14 mouse cellular contexts compared by ENCODE assay signal in the genomic region with DNA sequence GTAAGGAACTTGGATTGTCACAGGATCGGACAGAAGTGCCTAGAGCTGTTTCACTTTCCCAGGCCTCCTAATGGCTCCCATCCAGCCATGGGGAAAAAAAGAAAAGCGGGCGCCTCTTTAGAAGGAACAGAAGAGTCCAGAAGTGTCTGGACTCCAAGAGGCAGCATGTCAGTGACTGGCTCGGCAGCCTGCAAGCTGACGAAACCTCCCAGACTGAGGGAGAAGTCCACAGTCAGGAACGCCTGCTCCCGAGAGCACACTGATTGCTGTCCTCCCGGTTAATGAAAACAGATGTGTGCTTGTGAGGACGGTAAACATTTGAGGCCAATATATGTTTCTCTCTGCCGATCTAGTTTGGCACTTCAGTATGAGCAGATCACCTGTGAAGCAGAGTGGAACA.
DNase-seq lines count a peak whose midpoint lies in the region; ATAC-seq lines count a peak whose summit lies in the region.
"Had no signal": no experiment of that assay in that cellular context is flagged by ENCODE, and none has a peak within 500 bp of the region (broad histone marks: within the 10 kb centered on the region; RNA-seq: fewer than 3 reads in every experiment).

No protein-coding gene starts in this region.

- peaks cover 4% of the 10 kb centered on the region for H3K9me3 ChIP-seq in heart, embryonic 12.5 days (replicated peaks)
- no peaks in the 10 kb centered on the region for H3K9me3 ChIP-seq in embryonic facial prominence, embryonic 11.5 days (replicated peaks; ENCODE audit: control insufficient read depth, low read length)
- H3K9me3 ChIP-seq: liver, embryonic 13.5 days; neural tube, embryonic 13.5 days had no signal

- WGBS in heart, embryonic 12.5 days: 65% methylated on average over 10 of the region's 10 CpGs
- WGBS in embryonic facial prominence, embryonic 11.5 days: 46% methylated on average over 10 of the region's 10 CpGs

- H3K4me3 ChIP-seq in heart, embryonic 12.5 days: no peak overlapping the region
- H3K4me3 ChIP-seq in embryonic facial prominence, embryonic 11.5 days (ENCODE audit: low read depth, low read length): no peak overlapping the region
- H3K4me3 ChIP-seq: hindbrain, embryonic 12.5 days; liver, embryonic 13.5 days; midbrain, embryonic 13.5 days; neural tube, embryonic 13.5 days had no signal

- H3K36me3 ChIP-seq in heart, embryonic 12.5 days: no peaks in the 10 kb centered on the region
- no peaks in the 10 kb centered on the region for H3K36me3 ChIP-seq in embryonic facial prominence, embryonic 11.5 days (replicated peaks; ENCODE audit: control insufficient read depth, insufficient read depth, low read depth, low read length)
- H3K36me3 ChIP-seq: hindbrain, embryonic 12.5 days; liver, embryonic 13.5 days; midbrain, embryonic 13.5 days; neural tube, embryonic 13.5 days had no signal

- H3K27ac ChIP-seq in heart, embryonic 12.5 days (ENCODE audit: poor library complexity, severe bottlenecking): no peak overlapping the region
- no peak overlapping the region for H3K27ac ChIP-seq in embryonic facial prominence, embryonic 11.5 days (replicated peaks; ENCODE audit: low read depth, low read length)
- H3K27ac ChIP-seq: hindbrain, embryonic 12.5 days; liver, embryonic 13.5 days; midbrain, embryonic 13.5 days; neural tube, embryonic 13.5 days had no signal

- no peak overlapping the region for H3K9ac ChIP-seq in heart, embryonic 12.5 days
- no peak overlapping the region for H3K9ac ChIP-seq in embryonic facial prominence, embryonic 11.5 days (replicated peaks; ENCODE audit: low read length)
- H3K9ac ChIP-seq: hindbrain, embryonic 12.5 days; liver, embryonic 13.5 days; midbrain, embryonic 13.5 days; neural tube, embryonic 13.5 days had no signal

- no peak for ATAC-seq in heart, embryonic 12.5 days (ENCODE audit: insufficient number of reproducible peaks, low FRiP score)
- no peak for ATAC-seq in embryonic facial prominence, embryonic 11.5 days (replicated peaks; ENCODE audit: insufficient number of reproducible peaks, low FRiP score, low TSS enrichment, low read depth)
- ATAC-seq in activated CD4-positive, CD25-positive, alpha-beta regulatory T cell, adult 4 months: no peak
- ATAC-seq: midbrain, embryonic 13.5 days had no signal

- H3K27me3 ChIP-seq in heart, embryonic 12.5 days (replicated peaks): no peaks in the 10 kb centered on the region
- H3K27me3 ChIP-seq in embryonic facial prominence, embryonic 11.5 days (ENCODE audit: control insufficient read depth, insufficient read depth, low read length): no peaks in the 10 kb centered on the region
- H3K27me3 ChIP-seq: hindbrain, embryonic 12.5 days; liver, embryonic 13.5 days; midbrain, embryonic 13.5 days; neural tube, embryonic 13.5 days had no signal

- H3K4me1 ChIP-seq in heart, embryonic 12.5 days (replicated peaks): no peaks in the 10 kb centered on the region
- H3K4me1 ChIP-seq in embryonic facial prominence, embryonic 11.5 days (ENCODE audit: control insufficient read depth, insufficient read depth, low read length): no peaks in the 10 kb centered on the region
- H3K4me1 ChIP-seq: hindbrain, embryonic 12.5 days; liver, embryonic 13.5 days; midbrain, embryonic 13.5 days; neural tube, embryonic 13.5 days had no signal

- DNase-seq in heart, adult 18-20 months: peak; percentile 55 to 69
- DNase-seq in embryonic facial prominence, embryonic 11.5 days (ENCODE audit: low spot score): peak; percentile 66
- peak; percentile 30 for DNase-seq in heart, adult 8-10 months (ENCODE audit: low spot score)
- DNase-seq in lung, postnatal 10 days: peak; percentile 65
- no peak for DNase-seq in left cerebral cortex, adult 9 months (ENCODE audit: low spot score in 2 of 2)
- DNase-seq in thymus, postnatal 36 days: no peak
- DNase-seq: B cell, adult 2 months; kidney, adult 8-10 months; liver, embryonic 13.5 days had no signal

- no peak overlapping the region for H3K4me2 ChIP-seq in heart, embryonic 12.5 days
- no peak overlapping the region for H3K4me2 ChIP-seq in embryonic facial prominence, embryonic 11.5 days (ENCODE audit: low read depth, low read length)
- H3K4me2 ChIP-seq: hindbrain, embryonic 12.5 days; liver, embryonic 13.5 days; midbrain, embryonic 13.5 days; neural tube, embryonic 13.5 days had no signal

Comparison
In these comparisons a context has a peak if more than half of its experiments do, and no peak if none do; other contexts are left out.
1. DNase-seq: peak in heart, adult 18-20 months (2 of 2), embryonic facial prominence, embryonic 11.5 days (single experiment), heart, adult 8-10 months (single experiment) and lung, postnatal 10 days (single experiment); none in left cerebral cortex, adult 9 months (0 of 2) and thymus, postnatal 36 days (0 of 2).